Mouse (Mus musculus) heart, embryonic 10.5 days (tissue): ENCODE measurements around the gene Pbx1. TPM values are rescaled to one million over a fixed set of nuclear protein-coding genes. Genes with fewer than 3 reads are reported as not detected.

Experiments
- DNase-seq: peaks from one replicate; pipeline ENCODE4 v3.0.0-alpha.2; 2017; ENCODE audit warnings: low spot score
- H3K27ac ChIP-seq: fragments of 300-500 bp; sonication (generic); 2 replicates; pipeline ENCODE4 v1.5.1; 2016; ENCODE audit warnings: mild to moderate bottlenecking
- H3K27me3 ChIP-seq: fragments of 300-500 bp; sonication (generic); 2 replicates; pipeline ENCODE4 v1.6.1; 2016; ENCODE audit warnings: mild to moderate bottlenecking; ENCODE audit not compliant: poor library complexity, insufficient read depth, severe bottlenecking
- H3K36me3 ChIP-seq: fragments of 300-500 bp; sonication (generic); 2 replicates; pipeline ENCODE4 v1.6.1; 2016; ENCODE audit warnings: mild to moderate bottlenecking, moderate library complexity
- H3K4me1 ChIP-seq: fragments of 300-500 bp; sonication (generic); 2 replicates; pipeline ENCODE4 v1.6.1; 2016; ENCODE audit warnings: mild to moderate bottlenecking
- H3K4me3 ChIP-seq: fragments of 300-500 bp; sonication (generic); 2 replicates; pipeline ENCODE4 v1.5.1; 2016; ENCODE audit warnings: mild to moderate bottlenecking, moderate library complexity
- H3K9me3 ChIP-seq: fragments of 300-500 bp; sonication (generic); 2 replicates; pipeline ENCODE4 v1.6.1; 2016; ENCODE audit warnings: mild to moderate bottlenecking, moderate library complexity
- WGBS: fragments of 180-500 bp; shearing (Covaris S2); methylation state at CpG from one replicate; pipeline ENCODE4 v1.1.7; 2016; 5-methylcytosine and 5-hydroxymethylcytosine counted together
- polyA plus RNA-seq: library from polyadenylated mRNA; unstranded; fragments of >200 nt; fragmentation: Nextera tagmentation; extraction: Ambion mirVana; gene quantifications from 2 replicates; pipeline ENCODE4 v1.2.1, GENCODE M21; 2016

Pbx1 gene
- polyA plus RNA-seq, 1 experiment from 2014 or later: 29.5 TPM

- DNase-seq: no peak
Observed at GRCm38 (mm10) chr1:168226150-168226549, 205.9 kb downstream of the Pbx1 start.

GRCm38 (mm10) chr1:168225595-168226127 is 206.4 kb downstream of the Pbx1 start:
- H3K27ac ChIP-seq: no peak overlapping the region
- H3K27me3 ChIP-seq: no peaks in the 10 kb centered on the region
- DNase-seq: no peak
- H3K36me3 ChIP-seq: no peaks in the 10 kb centered on the region
- peaks cover 39% of the 10 kb centered on the region for H3K4me1 ChIP-seq
- no peak overlapping the region for H3K4me3 ChIP-seq
- H3K9me3 ChIP-seq: no peaks in the 10 kb centered on the region
- WGBS: 86% methylated on average over 7 of the region's 7 CpGs

More at GRCm38 (mm10) chr1:168226150-168226549, 205.9 kb downstream of the Pbx1 start:
- Histone ChIP-seq H3K36me3 (no peaks in the 10 kb centered on the region), H3K27me3 (no peaks in the 10 kb centered on the region), H3K9me3 (no peaks in the 10 kb centered on the region), H3K4me1 (peaks cover 39% of the 10 kb centered on the region), H3K4me3 (no peak overlapping the region), H3K27ac (no peak overlapping the region)
- 73% methylated on average over 6 of the region's 6 CpGs for WGBS

GRCm38 (mm10) chr1:168224218-168224617 is 207.9 kb downstream of the Pbx1 start:
- no peak for DNase-seq
- no peak overlapping the region for H3K4me3 ChIP-seq
- H3K27ac ChIP-seq: no peak overlapping the region
- H3K4me1 ChIP-seq: peaks cover 43% of the 10 kb centered on the region
- H3K9me3 ChIP-seq: no peaks in the 10 kb centered on the region
- H3K27me3 ChIP-seq: no peaks in the 10 kb centered on the region
- no peaks in the 10 kb centered on the region for H3K36me3 ChIP-seq
- WGBS: 87% methylated on average over 5 of the region's 5 CpGs

- H3K4me3 ChIP-seq: no peak overlapping the region
- H3K27me3 ChIP-seq: no peaks in the 10 kb centered on the region
- H3K9me3 ChIP-seq: no peaks in the 10 kb centered on the region
- peaks cover 44% of the 10 kb centered on the region for H3K4me1 ChIP-seq
- 93% methylated on average over 7 of the region's 7 CpGs for WGBS
- no peaks in the 10 kb centered on the region for H3K36me3 ChIP-seq
- no peak overlapping the region for H3K27ac ChIP-seq
- no peak for DNase-seq
Observed at GRCm38 (mm10) chr1:168222794-168223193, 209.3 kb downstream of the Pbx1 start.

GRCm38 (mm10) chr1:168221071-168221521 is 211.0 kb downstream of the Pbx1 start:
- H3K4me1 ChIP-seq: peaks cover 45% of the 10 kb centered on the region
- DNase-seq: no peak
- WGBS: 58% methylated on average over 14 of the region's 14 CpGs

GRCm38 (mm10) chr1:168215896-168216747 is 215.9 kb downstream of the Pbx1 start:
- Histone ChIP-seq H3K36me3 (no peaks in the 10 kb centered on the region), H3K4me1 (peaks cover 58% of the 10 kb centered on the region), H3K27ac (peak overlapping the region; percentile 19; the same call in 1 of the 2 replicates), H3K9me3 (no peaks in the 10 kb centered on the region), H3K4me3 (no peak overlapping the region), H3K27me3 (no peaks in the 10 kb centered on the region)
- 80% methylated on average over 17 of the region's 17 CpGs for WGBS
- no peak for DNase-seq

More at GRCm38 (mm10) chr1:168221071-168221521, 211.0 kb downstream of the Pbx1 start:
- no peak overlapping the region for H3K4me3 ChIP-seq
- no peaks in the 10 kb centered on the region for H3K27me3 ChIP-seq
- H3K9me3 ChIP-seq: no peaks in the 10 kb centered on the region
- H3K36me3 ChIP-seq: no peaks in the 10 kb centered on the region
- H3K27ac ChIP-seq: peak overlapping the region; percentile 30; the same call in 1 of the 2 replicates

GRCm38 (mm10) chr1:168215468-168215867 is 216.6 kb downstream of the Pbx1 start:
- Histone ChIP-seq H3K36me3 (no peaks in the 10 kb centered on the region), H3K9me3 (no peaks in the 10 kb centered on the region), H3K27me3 (no peaks in the 10 kb centered on the region), H3K4me1 (peaks cover 51% of the 10 kb centered on the region), H3K27ac (peak overlapping the region; percentile 42; the same call in 1 of the 2 replicates), H3K4me3 (no peak overlapping the region)
- no peak for DNase-seq
- 64% methylated on average over 6 of the region's 6 CpGs for WGBS

GRCm38 (mm10) chr1:168214040-168214443 is 218.0 kb downstream of the Pbx1 start:
- peaks cover 40% of the 10 kb centered on the region for H3K4me1 ChIP-seq
- H3K4me3 ChIP-seq: no peak overlapping the region
- H3K9me3 ChIP-seq: no peaks in the 10 kb centered on the region
- H3K27ac ChIP-seq: 0 out of 2 replicates have a peak overlapping the region, but pooled peaks have one; percentile 24
- WGBS: 6% methylated on average over 5 of the region's 5 CpGs
- H3K27me3 ChIP-seq: no peaks in the 10 kb centered on the region
- DNase-seq: peak; percentile 91
- peaks cover 7% of the 10 kb centered on the region for H3K36me3 ChIP-seq

GRCm38 (mm10) chr1:168213595-168213994 is 218.5 kb downstream of the Pbx1 start:
- Histone ChIP-seq H3K9me3 (no peaks in the 10 kb centered on the region), H3K36me3 (peaks cover 11% of the 10 kb centered on the region), H3K27me3 (no peaks in the 10 kb centered on the region), H3K27ac (peak overlapping the region; percentile 24; the same call in 1 of the 2 replicates), H3K4me1 (peaks cover 37% of the 10 kb centered on the region), H3K4me3 (no peak overlapping the region)
- 30% methylated on average over 3 of the region's 3 CpGs for WGBS
- DNase-seq: no peak

- no peaks in the 10 kb centered on the region for H3K27me3 ChIP-seq
- DNase-seq: no peak
- no peak overlapping the region for H3K4me3 ChIP-seq
- H3K36me3 ChIP-seq: peaks cover 33% of the 10 kb centered on the region
- peaks cover 22% of the 10 kb centered on the region for H3K4me1 ChIP-seq
- H3K27ac ChIP-seq: no peak overlapping the region
- 86% methylated on average over 5 of the region's 5 CpGs for WGBS
- H3K9me3 ChIP-seq: no peaks in the 10 kb centered on the region
Observed at GRCm38 (mm10) chr1:168210401-168210800, 221.7 kb downstream of the Pbx1 start.

GRCm38 (mm10) chr1:168200570-168201156 is 231.4 kb downstream of the Pbx1 start:
- no peak for DNase-seq
- no peak overlapping the region for H3K27ac ChIP-seq
- no peaks in the 10 kb centered on the region for H3K27me3 ChIP-seq
- no peaks in the 10 kb centered on the region for H3K9me3 ChIP-seq
- peaks cover 41% of the 10 kb centered on the region for H3K36me3 ChIP-seq
- H3K4me1 ChIP-seq: no peaks in the 10 kb centered on the region
- no peak overlapping the region for H3K4me3 ChIP-seq
- 95% methylated on average over 13 of the region's 13 CpGs for WGBS

- Histone ChIP-seq H3K36me3 (peaks cover 53% of the 10 kb centered on the region), H3K27me3 (no peaks in the 10 kb centered on the region), H3K4me1 (no peaks in the 10 kb centered on the region), H3K9me3 (no peaks in the 10 kb centered on the region), H3K4me3 (no peak overlapping the region), H3K27ac (no peak overlapping the region)
- no peak for DNase-seq
- WGBS: 83% methylated on average over 5 of the region's 5 CpGs
Observed at GRCm38 (mm10) chr1:168198276-168198675, 233.8 kb downstream of the Pbx1 start.

- H3K36me3 ChIP-seq: peaks cover 53% of the 10 kb centered on the region
- H3K4me3 ChIP-seq: no peak overlapping the region
- no peak overlapping the region for H3K27ac ChIP-seq
- 84% methylated on average over 3 of the region's 3 CpGs for WGBS
- no peaks in the 10 kb centered on the region for H3K4me1 ChIP-seq
- no peaks in the 10 kb centered on the region for H3K9me3 ChIP-seq
- no peak for DNase-seq
- H3K27me3 ChIP-seq: no peaks in the 10 kb centered on the region
Observed at GRCm38 (mm10) chr1:168197908-168198258, 234.2 kb downstream of the Pbx1 start.
